Mouse (Mus musculus): ENCODE measurements around the gene Hunk.

GRCm38 (mm10) chr16:90483341-90483740 is 97.5 kb downstream of the Hunk start:
- no peak for TF ChIP-seq CTCF (IDR thresholded peaks at IDR 0.05; ENCODE audit: low read depth)
- no peak for TF ChIP-seq EP300 (optimal IDR thresholded peaks at IDR 0.05)

Measured in stomach, postnatal 0 days (tissue).